Mouse (Mus musculus): ENCODE results near the gene Lce1c.

DNA sequence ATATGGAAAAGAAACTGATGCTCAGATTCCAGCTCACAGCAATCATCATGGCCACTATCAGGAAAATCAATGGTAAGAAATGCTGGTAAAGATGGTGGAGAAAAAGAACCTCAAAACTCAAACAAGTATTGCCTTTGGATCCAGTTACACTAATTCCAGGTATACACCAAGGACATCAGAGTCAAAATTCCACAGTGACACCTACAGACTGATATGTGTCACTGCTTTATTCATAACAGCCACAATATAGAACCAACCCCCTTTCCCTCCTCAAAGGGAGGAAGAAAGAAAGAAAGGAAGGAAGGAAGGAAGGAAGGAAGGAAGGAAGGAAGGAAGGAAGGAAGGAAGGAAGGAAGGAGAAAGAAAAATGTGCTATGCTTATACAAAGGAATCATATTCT lies 36.1 kb downstream of the Lce1c start:
- TF ChIP-seq CTCF (IDR thresholded peaks at IDR 0.05; ENCODE audit: low read depth, low read length), result no peak
- TF ChIP-seq TAL1 (conservative IDR thresholded peaks at IDR 0.05; ENCODE audit: low read depth, low read length), result no peak
- no peak for TF ChIP-seq GATA1 (IDR thresholded peaks at IDR 0.05; ENCODE audit: borderline replicate concordance, low read length)
- no peak for TF ChIP-seq GATA2 (IDR thresholded peaks at IDR 0.05; ENCODE audit: borderline replicate concordance, low read depth, low read length)
- TF ChIP-seq POLR2AphosphoS5 (IDR thresholded peaks at IDR 0.05; ENCODE audit: insufficient replicate concordance, low read depth, low read length), result no peak

Data from G1E (cell line).